Mouse (Mus musculus) heart, postnatal 0 days (tissue): ENCODE results near the gene Vac14.

Source experiments
- CTCF ChIP-seq: IDR thresholded peaks from 2 replicates; pipeline ENCODE4 v1.5.1; 2016; ENCODE audit warnings: antibody characterized with exemption, control low read depth, low read depth
- EP300 ChIP-seq: IDR thresholded peaks from 2 replicates; pipeline ENCODE4 v1.6.1; 2016; ENCODE audit warnings: antibody characterized with exemption, low read depth

DNA sequence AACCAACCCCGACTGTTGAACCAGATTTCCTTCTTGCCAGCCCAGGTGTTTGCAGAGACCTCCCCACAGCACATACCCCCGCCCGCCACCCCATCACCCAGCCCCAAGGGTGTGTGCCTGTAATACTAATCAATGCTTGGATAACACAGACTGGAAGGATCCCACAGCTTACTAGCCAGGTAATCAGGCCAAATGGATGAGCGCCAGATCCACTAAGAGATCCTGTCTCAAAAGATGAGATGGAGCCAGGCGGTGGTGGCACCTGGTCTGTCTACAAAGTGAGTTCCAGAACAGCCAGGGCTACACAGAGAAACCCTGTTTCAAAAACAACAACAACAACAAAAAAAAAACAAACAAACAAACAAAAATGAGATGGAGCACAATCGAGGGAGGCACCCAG lies 148.9 kb downstream of the Vac14 start:
- TF ChIP-seq CTCF, result no peak
- no peak for TF ChIP-seq EP300
